Mouse (Mus musculus): Measurements from ENCODE around the gene Epha8.

Gene Epha8

GRCm38 (mm10) chr4:136904767-136905539 lies 51.7 kb downstream of the Epha8 start:
- no peak for DNase-seq (ENCODE audit: low read depth, low spot score)

GRCm38 (mm10) chr4:136899154-136899553 lies 57.5 kb downstream of the Epha8 start:
- DNase-seq (ENCODE audit: low read depth, low spot score), result no peak

DNA sequence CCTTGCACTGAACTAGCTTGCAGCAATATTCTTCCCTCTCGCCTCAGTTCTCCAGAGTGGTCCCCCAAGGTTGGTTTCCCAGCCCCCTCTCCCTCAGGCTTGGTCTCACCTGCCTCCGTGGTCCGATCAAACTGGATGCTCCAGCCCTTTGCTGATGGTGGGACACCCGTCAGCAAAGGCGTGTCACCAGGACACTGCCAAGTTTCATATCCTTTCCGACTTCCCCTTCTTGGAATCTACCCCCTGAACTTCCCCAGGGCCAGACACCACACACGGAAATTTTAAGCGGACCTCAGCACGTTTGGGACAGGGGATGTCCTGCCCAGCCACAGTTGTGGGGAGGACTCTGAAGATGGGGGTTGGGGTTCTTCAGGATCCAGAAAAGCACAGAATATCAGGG lies 58.0 kb downstream of the Epha8 start, which contains the start of gene C1qa:
TSS of gene C1qa (minus strand) at position 167 of the 400 bp plus-strand sequence.
- DNase-seq (ENCODE audit: low read depth, low spot score), result no peak

- no peak for DNase-seq (ENCODE audit: low read depth, low spot score)
Observed at GRCm38 (mm10) chr4:136898084-136898598, 58.5 kb downstream of the Epha8 start.

DNA sequence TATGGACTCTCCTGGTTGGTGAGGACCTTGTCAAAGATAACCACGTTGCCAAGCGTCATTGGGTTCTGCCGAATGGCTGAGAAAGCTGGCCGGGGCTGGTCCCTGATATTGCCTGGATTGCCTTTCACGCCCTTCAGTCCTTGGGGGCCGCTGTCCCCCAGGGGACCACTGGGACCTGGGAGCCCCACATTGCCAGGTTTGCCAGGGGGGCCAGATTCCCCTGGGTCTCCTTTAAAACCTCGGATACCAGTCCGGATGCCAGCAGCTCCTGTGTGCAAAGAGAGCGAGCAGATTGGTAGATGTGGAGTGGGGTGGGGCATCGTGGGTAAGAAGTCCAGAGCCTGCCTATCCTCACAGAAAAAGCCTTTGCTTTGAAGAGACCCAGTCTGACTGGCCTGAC lies 60.2 kb downstream of the Epha8 start:
- no peak for DNase-seq (ENCODE audit: low read depth, low spot score)

DNA sequence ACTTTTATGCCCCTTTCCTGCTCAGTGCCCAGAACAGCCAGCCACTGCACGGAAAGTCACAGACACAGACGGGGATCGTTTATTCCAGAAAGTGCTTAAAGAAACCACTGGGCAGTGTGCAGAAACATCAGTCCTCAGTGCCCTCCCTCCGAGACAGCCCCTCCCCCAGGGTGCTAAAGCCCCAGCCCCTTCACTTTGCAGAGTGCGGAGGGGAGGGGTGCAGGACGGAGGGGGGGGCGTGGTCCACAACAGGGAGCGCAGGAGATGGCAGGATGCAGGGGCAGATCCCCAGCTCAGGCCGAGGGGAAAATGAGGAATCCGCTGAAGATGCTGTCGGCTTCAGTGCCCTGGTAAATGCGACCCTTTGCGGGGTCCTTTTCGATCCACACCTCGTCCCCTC lies 60.8 kb downstream of the Epha8 start:
- no peak for DNase-seq (ENCODE audit: low read depth, low spot score)

- DNase-seq (ENCODE audit: low read depth, low spot score), result no peak
Observed at GRCm38 (mm10) chr4:136894821-136895220, 61.8 kb downstream of the Epha8 start.

GRCm38 (mm10) chr4:136893691-136894543 lies 62.7 kb downstream of the Epha8 start:
- DNase-seq (ENCODE audit: low read depth, low spot score), result no peak

GRCm38 (mm10) chr4:136892811-136893210 lies 63.8 kb downstream of the Epha8 start, which contains the start of gene C1qc:
Gene C1qc, minus strand, starts transcription at chr4:136893065.
- no peak for DNase-seq (ENCODE audit: low read depth, low spot score)

DNA sequence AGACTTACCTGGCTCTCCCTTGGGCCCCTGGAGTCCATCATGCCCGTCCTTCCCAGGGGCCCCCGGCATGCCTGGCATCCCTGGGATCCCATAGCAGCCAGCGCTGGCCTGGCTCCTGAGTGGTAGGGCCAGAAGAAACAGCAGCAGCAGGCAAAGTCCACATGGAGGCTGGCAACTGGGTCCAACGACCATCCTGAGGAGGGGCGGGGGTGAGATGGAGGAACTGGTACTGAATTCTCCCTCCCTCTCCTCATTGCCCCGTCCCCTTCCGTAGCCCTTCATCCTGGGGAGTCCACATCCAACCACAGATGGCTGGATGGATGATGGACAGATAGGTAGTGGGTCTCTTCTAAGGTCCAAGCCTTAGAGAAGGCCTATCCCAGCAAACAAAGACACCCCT lies 64.2 kb downstream of the Epha8 start:
- DNase-seq (ENCODE audit: low read depth, low spot score), result no peak

DNA sequence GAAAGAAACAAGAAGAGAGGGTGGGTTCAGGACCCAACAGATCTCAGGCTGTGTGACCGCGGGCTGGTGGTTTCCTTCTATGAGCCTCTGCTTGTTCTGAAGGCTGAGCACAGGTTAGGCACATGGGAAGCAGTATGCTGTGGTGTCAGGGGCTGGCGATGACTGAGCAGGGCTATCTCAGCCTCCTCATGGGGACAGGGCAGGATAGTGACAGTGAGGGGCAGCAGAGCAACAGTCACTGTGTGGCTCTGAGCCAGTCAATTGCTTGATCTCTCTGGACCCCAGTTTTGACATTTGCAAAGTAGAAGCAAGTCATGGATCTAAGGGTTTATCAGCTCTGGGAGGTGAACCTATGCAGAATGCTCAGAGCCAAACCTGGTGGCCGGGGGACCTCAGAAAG lies 65.5 kb downstream of the Epha8 start:
- DNase-seq (ENCODE audit: low read depth, low spot score), result no peak

GRCm38 (mm10) chr4:136889981-136890380 lies 66.6 kb downstream of the Epha8 start:
- DNase-seq (ENCODE audit: low read depth, low spot score), result no peak

- DNase-seq (ENCODE audit: low read depth, low spot score), result no peak
Observed at GRCm38 (mm10) chr4:136887714-136888113, 68.9 kb downstream of the Epha8 start.

GRCm38 (mm10) chr4:136886101-136886500 lies 70.5 kb downstream of the Epha8 start, which contains the start of gene C1qb:
Gene C1qb, minus strand, starts transcription at chr4:136886187.
- DNase-seq (ENCODE audit: low read depth, low spot score), result no peak
